Mouse (Mus musculus): ENCODE measurements around the gene Vsig10l.

Vsig10l gene

GRCm38 (mm10) chr7:43453599-43454355 is 9.2 kb upstream of the Vsig10l start:
- in situ Hi-C loops (cut with MboI, MseI) = no loop called here

- in situ Hi-C loops (cut with MboI, MseI) = no loop called here
These were observed 8.6 kb upstream of the Vsig10l start for GRCm38 (mm10) chr7:43454371-43454770.

GRCm38 (mm10) chr7:43463976-43464375 is 1.0 kb downstream of the Vsig10l start:
- in situ Hi-C loops (cut with MboI, MseI) = loop anchor here (10.0 kb wide), 1 partner anchor 149 kb away; the partner anchor contains the start of gene Zfp715

GRCm38 (mm10) chr7:43464864-43465343 is 2.0 kb downstream of the Vsig10l start:
- in situ Hi-C loops (cut with MboI, MseI) = loop anchor here (10.0 kb wide), 1 partner anchor 150 kb away; the partner anchor contains the start of gene Zfp715

- in situ Hi-C loops (cut with MboI, MseI) = loop anchor here (10.0 kb wide), 1 partner anchor 151 kb away; the partner anchor contains the start of gene Zfp715
These were observed 2.6 kb downstream of the Vsig10l start for GRCm38 (mm10) chr7:43465344-43466098.

- in situ Hi-C loops (cut with MboI, MseI) = loop anchor here (10.0 kb wide), 1 partner anchor 151 kb away; the partner anchor contains the start of gene Zfp715
These were observed 3.2 kb downstream of the Vsig10l start for GRCm38 (mm10) chr7:43466099-43466694.

GRCm38 (mm10) chr7:43470373-43470772 is 7.4 kb downstream of the Vsig10l start:
- in situ Hi-C loops (cut with MboI, MseI) = loop anchor here (5.0 kb wide), 1 partner anchor 183 kb away; no protein-coding TSS in a partner anchor

GRCm38 (mm10) chr7:43475706-43476105 is 12.8 kb downstream of the Vsig10l start:
- in situ Hi-C loops (cut with MboI, MseI) = loop anchor here (5.0 kb wide), 1 partner anchor 77 kb away; no protein-coding TSS in a partner anchor

- in situ Hi-C loops (cut with MboI, MseI) = loop anchor here (5.0 kb wide), 1 partner anchor 76 kb away; no protein-coding TSS in a partner anchor
These were observed 13.4 kb downstream of the Vsig10l start for GRCm38 (mm10) chr7:43476376-43476775.

DNA sequence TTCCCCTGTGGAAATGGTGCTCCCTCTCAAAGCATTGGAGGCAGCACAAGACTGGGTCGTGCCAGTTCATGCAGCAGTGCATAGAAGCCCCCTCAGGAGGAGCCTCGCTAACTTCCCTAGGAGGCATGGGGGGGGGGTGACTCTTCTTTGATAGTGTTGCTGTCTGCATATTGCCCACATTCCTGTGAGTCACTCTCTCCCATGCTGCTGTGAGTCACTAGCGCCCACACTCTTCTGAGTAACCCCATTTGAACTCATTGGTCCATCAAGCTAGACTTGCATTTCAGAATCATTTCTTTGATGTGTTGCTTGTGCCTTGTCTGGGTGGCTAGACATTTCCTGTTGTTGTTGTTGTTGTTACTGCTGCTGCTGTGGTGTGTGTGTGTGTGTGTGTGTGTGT is 18.2 kb downstream of the Vsig10l start:
- in situ Hi-C loops (cut with MboI, MseI) = no loop called here

DNA sequence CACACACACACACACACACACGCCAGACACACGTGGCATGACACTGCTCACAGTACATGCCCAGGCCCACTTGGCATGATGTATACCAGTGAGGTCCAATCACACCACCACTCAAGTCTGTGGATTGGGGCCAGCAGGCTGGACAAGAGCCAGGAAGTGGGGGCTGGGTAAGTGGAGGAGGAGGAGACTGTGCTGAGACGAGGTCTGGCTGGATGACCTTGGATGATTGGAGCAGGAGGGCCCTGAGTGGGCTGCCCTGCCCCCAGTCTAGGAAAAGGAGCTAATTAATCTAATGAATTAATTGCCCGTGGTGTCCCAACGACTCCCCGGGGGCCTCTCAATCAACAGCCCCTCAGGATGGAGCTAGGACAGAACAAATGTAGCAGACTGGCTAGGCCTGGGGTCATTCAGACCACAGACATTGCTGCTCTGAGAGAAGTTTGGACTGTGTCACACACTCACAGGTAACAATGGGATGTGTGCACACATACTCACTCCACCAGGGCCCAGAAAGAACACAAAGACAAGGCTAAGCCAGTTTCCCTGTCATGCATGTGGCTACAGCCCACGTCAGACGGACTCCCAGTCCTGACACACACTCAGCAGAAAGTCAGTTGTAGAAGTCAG is 19.3 kb downstream of the Vsig10l start:
- in situ Hi-C loops (cut with MboI, MseI) = no loop called here

- in situ Hi-C loops (cut with MboI, MseI) = no loop called here
These were observed 20.3 kb downstream of the Vsig10l start for GRCm38 (mm10) chr7:43483236-43483635.

DNA sequence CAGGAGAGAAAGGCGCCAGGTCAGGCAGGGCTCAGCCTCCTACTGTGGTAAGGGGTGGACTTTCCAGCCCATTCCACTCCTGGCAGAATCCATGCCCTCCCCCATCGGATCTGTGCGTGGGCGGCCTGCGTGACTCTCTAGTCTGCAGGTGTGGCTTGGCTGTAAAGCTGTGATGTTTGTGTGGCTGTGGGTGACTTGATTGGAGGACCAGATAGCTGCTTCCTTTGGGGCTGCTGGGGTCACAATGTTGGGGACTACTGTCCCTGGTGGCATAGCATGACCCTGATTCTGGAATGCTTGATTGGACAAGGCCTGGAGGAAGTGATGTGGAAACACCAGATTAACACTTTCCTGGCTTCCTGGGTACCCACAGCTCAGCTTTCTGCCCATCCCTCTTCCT is 25.7 kb downstream of the Vsig10l start:
- in situ Hi-C loops (cut with MboI, MseI) = no loop called here

DNA sequence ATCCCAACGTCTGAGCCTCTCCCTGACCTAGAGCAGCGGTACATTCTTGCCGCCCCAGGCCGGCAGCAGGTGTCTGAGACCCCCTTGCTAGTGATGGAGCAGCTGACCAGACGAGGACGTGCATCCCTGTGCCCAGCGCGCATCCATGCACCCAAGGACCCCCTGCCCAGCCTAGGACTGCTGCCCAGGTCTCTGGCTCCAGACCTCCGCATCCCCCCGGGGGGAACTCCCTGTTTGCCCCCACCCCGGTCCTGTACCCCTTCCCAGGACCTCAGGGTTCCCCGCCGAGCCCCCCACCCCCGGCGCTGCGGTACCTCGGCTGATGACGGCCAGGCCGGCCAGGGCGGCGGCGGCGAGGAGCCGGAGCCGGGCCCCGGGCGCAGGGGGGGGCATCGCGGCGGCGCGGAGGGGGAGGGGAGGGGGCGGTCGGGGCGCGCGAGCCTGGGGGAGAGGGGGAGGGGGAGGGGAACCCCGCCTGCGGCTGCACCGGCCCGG is 26.7 kb downstream of the Vsig10l start, which contains the start of gene Iglon5:
TSS of gene Iglon5 (minus strand) at position 445 of the 495 bp plus-strand sequence.
- in situ Hi-C loops (cut with MboI, MseI) = no loop called here

DNA sequence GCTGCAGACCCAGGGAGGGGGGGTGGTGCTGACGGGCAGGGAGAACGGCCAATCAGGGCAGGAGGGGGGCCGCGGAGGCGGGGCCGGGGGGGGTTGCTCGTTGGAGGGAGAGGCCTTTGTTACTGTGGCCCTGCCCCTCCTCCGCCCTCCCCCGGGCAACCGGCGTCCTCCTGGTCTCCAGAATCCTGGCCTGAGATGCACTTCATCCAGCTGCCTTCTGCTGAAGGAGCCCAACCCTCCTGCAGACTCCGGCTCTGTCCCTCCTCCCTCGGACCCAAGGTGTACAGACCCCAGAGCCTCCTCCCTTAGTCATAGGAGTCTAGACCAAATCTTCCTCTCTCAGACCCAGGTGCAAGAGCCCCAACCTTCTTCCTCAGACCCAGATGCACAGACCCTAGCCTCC is 27.2 kb downstream of the Vsig10l start:
- in situ Hi-C loops (cut with MboI, MseI) = no loop called here

- in situ Hi-C loops (cut with MboI, MseI) = no loop called here
These were observed 27.9 kb downstream of the Vsig10l start for GRCm38 (mm10) chr7:43490861-43491260.

GRCm38 (mm10) chr7:43495343-43496021 is 32.5 kb downstream of the Vsig10l start:
- in situ Hi-C loops (cut with MboI, MseI) = no loop called here

- in situ Hi-C loops (cut with MboI, MseI) = no loop called here
These were observed 48.9 kb downstream of the Vsig10l start for GRCm38 (mm10) chr7:43511707-43512478.

GRCm38 (mm10) chr7:43512519-43512918 is 49.6 kb downstream of the Vsig10l start:
- in situ Hi-C loops (cut with MboI, MseI) = no loop called here

GRCm38 (mm10) chr7:43515076-43515475 is 52.1 kb downstream of the Vsig10l start:
- in situ Hi-C loops (cut with MboI, MseI) = no loop called here
